Mouse (Mus musculus): ENCODE measurements around the gene Hilpda.

Gene Hilpda

GRCm38 (mm10) chr6:29272312-29273072 is at the start of gene Hilpda:
Hilpda (plus strand) TSS chr6:29272488.
- in situ Hi-C loops (cut with MboI; ENCODE audit: unreplicated experiment in 2 of 2) = no loop called here

DNA sequence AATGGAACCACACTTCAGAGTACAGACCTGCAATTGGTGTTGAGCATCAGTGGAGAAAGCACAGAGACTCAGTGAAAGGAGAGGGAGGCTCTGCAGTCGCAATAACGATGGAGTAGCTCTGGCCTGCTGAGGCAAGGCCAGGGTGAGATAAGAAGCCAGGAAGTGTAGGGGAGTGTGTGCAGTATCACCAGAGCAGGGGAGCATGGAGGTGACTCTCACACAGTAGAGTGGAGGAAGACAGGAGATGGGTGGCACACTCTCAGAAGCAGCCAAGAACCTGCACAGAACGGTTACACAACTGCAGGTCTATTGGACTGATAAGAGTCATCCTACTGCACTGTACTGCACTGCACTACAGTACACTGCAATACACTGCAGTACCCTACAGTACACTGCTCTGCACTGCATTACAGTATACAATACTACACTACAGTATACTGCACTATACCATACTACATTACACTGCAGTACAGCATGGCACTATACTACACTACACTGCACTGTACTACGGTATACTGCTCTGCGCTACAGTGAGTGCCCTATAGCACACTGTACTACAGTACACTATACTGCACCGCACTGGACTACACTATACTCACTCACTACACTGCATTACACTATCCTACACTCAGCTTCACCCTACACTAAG is 42.9 kb upstream of the Hilpda start:
- in situ Hi-C loops (cut with MboI; ENCODE audit: unreplicated experiment in 2 of 2) = no loop called here

- in situ Hi-C loops (cut with MboI; ENCODE audit: unreplicated experiment in 2 of 2) = no loop called here
Measured at GRCm38 (mm10) chr6:29230386-29230785, 41.9 kb upstream of the Hilpda start.

- in situ Hi-C loops (cut with MboI; ENCODE audit: unreplicated experiment in 2 of 2) = no loop called here
Measured at GRCm38 (mm10) chr6:29231799-29232198, 40.5 kb upstream of the Hilpda start.

DNA sequence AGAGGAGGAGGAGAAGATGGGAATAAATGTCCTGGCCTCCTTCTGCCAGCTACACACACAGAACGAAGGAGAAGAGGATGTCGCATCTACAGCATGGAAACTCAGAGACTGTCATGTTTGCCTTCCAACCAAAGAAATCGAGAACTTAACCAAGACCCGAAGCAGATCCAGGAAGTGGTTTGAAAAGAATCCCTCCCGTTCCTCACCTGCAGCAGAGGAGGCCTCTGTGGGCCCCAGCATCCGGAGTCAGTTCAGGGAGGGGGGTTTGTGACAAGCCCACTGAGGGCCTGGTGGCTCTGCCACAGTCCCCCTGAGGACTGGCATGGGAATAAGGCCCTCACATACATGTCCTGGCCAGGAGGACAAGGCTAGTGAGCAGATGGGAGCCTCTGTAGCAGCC is 40.0 kb upstream of the Hilpda start:
- in situ Hi-C loops (cut with MboI; ENCODE audit: unreplicated experiment in 2 of 2) = no loop called here

DNA sequence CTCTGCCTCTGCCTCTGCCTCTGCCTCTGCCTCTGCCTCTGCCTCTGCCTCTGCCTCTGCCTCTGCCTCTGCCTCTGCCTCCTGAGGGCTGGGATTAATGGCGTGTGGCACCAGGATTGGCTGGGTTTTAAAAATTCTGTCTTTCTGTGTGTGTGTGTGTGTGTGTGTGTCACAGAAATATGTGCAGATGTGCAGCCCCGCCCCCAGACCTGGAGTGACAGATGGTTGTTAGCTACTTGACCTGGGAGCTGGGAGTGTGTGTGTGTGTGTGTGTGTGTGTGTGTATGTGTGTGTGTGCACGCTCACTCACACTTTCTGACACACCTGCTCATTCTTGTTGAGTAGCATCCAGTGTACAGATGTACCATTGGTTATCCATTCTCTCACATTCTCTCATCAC is 38.6 kb upstream of the Hilpda start:
- in situ Hi-C loops (cut with MboI; ENCODE audit: unreplicated experiment in 2 of 2) = no loop called here

- in situ Hi-C loops (cut with MboI; ENCODE audit: unreplicated experiment in 2 of 2) = no loop called here
Measured at GRCm38 (mm10) chr6:29234272-29234671, 38.0 kb upstream of the Hilpda start.

- in situ Hi-C loops (cut with MboI; ENCODE audit: unreplicated experiment in 2 of 2) = loop anchor here (5.0 kb wide), 3 partner anchors 36 to 74 kb away; partner anchors contain the start of genes Fam71f2 (in 2 of the 2) and Rbm28 (in 2 of the 2)
Measured at GRCm38 (mm10) chr6:29240806-29241205, 31.5 kb upstream of the Hilpda start.

- in situ Hi-C loops (cut with MboI; ENCODE audit: unreplicated experiment in 2 of 2) = loop anchor here (5.0 kb wide), 3 partner anchors 36 to 74 kb away; partner anchors contain the start of genes Fam71f2 (in 2 of the 2) and Rbm28 (in 2 of the 2)
Measured at GRCm38 (mm10) chr6:29241697-29242096, 30.6 kb upstream of the Hilpda start.

DNA sequence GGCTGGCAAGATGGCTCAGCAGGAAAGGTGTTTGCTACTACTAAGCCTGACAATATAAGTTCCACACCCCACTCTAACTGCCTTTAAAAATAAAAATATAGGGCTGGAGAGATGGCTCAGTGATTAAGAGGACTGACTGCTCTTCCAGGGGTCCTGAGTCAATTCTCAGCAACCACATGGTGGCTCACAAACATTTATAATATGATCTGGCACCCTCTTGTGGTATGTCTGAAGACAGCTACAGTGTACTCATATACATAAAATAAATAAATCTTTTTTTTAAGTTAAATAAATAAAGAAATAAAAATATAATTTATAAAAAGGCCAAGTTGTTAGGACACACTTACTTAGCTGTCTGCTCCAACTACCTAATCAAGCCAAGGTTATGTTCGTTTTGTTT is 30.0 kb upstream of the Hilpda start:
- in situ Hi-C loops (cut with MboI; ENCODE audit: unreplicated experiment in 2 of 2) = loop anchor here (5.0 kb wide), 3 partner anchors 35 to 75 kb away; partner anchors contain the start of genes Fam71f2 (in 2 of the 2) and Rbm28 (in 2 of the 2)

- in situ Hi-C loops (cut with MboI; ENCODE audit: unreplicated experiment in 2 of 2) = no loop called here
Measured at GRCm38 (mm10) chr6:29245272-29246120, 26.8 kb upstream of the Hilpda start.

DNA sequence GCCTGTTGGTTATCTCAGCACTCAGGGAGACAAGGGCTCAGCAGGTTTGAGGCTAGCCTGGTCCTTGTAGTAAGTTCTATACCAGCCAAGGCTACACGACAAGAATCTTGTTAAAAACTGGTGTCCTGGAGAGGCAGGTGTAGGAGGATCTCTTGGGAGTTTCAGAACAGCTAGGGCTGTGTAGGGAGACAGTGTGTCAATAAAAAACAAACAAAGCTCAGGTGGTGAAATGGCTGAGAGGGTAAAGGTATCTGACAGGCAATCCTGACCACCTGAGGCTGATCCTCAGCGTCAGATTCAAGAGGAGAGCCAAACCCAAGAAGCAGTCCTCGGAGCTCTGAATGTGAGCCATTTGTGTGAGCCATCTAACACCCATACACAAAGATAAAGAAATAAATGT is 26.1 kb upstream of the Hilpda start:
- in situ Hi-C loops (cut with MboI; ENCODE audit: unreplicated experiment in 2 of 2) = no loop called here

GRCm38 (mm10) chr6:29246585-29246984 is 25.7 kb upstream of the Hilpda start:
- in situ Hi-C loops (cut with MboI; ENCODE audit: unreplicated experiment in 2 of 2) = no loop called here

- in situ Hi-C loops (cut with MboI; ENCODE audit: unreplicated experiment in 2 of 2) = no loop called here
Measured at GRCm38 (mm10) chr6:29247072-29247471, 25.2 kb upstream of the Hilpda start.

- in situ Hi-C loops (cut with MboI; ENCODE audit: unreplicated experiment in 2 of 2) = no loop called here
Measured at GRCm38 (mm10) chr6:29259418-29259817, 12.9 kb upstream of the Hilpda start.

- in situ Hi-C loops (cut with MboI; ENCODE audit: unreplicated experiment in 2 of 2) = no loop called here
Measured at GRCm38 (mm10) chr6:29261831-29262230, 10.5 kb upstream of the Hilpda start.

DNA sequence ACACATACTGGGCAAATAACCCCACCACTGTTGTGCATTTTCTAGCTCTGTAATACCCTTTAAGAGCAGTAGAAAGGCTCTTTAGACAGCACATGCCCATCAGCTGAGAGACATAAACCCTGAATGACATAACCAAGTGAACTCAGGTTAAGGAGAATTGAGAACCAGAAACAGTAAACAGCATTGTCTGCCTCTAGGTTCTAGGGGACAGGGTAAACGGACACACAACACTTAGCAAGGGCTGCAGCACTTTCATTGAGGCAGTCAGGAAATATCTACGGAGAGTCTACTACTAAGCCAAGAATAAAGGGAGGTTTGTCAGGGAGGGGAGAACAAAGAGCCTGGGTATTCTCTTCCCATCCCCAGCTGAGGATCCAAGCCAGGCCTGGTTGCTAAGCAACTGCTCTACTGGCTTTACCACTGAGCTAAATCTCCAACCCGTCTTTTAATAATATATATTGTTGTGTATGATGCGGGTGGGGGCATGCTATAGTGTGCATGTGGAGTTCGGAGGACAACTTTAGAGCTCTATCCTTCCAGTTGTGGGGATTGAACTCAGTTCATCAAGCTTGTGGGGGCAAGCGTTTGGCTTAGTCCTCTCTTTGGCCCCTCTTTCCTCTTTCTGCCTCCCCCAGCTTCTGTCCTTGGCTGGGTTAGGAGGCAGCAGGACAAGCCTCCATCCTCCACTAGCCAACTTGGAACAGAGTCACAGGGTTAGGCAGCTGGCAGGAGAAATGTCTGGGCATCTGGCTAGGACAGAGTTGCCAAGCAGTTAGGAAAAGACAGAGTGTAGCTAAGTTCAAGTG is 8.4 kb upstream of the Hilpda start:
- in situ Hi-C loops (cut with MboI; ENCODE audit: unreplicated experiment in 2 of 2) = no loop called here

- in situ Hi-C loops (cut with MboI; ENCODE audit: unreplicated experiment in 2 of 2) = no loop called here
Measured at GRCm38 (mm10) chr6:29264456-29264781, 7.9 kb upstream of the Hilpda start.

GRCm38 (mm10) chr6:29266936-29267335 is 5.4 kb upstream of the Hilpda start:
- in situ Hi-C loops (cut with MboI; ENCODE audit: unreplicated experiment in 2 of 2) = no loop called here

DNA sequence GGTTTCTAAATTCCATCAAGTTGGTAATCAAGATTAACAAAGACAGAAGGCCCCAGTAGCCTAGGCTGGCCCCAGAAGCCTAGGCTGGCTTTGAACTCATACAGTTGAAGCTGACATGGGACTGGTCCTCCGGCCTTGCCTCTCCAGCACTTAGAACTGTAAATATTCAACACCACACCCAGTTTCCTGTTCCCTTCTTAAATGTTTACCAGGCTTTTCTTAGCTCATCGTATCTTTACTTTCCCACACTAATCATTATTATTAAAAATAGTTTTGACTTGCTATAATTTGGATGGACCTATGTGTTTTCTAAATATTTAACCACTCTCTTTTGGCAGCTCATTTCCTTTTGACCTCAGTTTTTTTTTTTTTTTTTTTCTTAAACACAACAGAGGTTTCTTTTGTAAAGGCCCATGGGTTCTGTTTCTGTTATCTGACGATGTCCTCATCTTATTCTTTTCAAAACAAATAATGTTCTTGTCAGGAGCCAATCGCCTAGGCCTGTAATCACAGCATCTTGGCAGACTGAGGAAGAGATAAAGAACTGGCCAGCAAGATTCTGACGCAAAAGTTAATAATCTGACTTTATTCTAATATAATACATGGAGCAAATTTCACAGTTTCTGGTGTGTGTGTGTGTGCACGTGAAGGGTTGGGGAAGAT is 3.2 kb upstream of the Hilpda start:
- in situ Hi-C loops (cut with MboI; ENCODE audit: unreplicated experiment in 2 of 2) = no loop called here

Measured in v-Abl transformed pro-B cells (cell line).